Comparison of ENCODE assay signal across 1 mouse cellular context in the genomic region with DNA sequence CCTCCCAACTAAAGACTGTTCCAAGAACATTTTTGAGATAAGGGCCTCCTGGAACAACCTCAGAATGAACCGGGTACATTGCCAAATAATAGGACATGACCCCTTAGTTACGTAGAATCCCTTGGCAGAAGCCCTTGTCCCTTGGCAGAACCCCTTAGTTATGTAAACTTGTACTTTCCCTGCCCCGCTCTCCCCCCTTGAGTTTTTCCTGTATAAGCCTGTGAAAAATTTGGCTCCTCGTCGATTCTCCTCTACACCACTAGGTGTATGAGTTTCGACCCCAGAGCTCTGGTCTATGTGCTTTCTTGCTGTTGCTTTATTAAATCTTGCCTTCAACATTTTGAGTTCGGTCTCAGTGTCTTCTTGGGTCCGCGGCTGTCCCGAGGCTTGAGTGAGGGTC. TPM values are rescaled to one million over a fixed set of nuclear protein-coding genes. Genes with fewer than 3 reads are reported as not detected.
"Had no signal": no experiment of that assay in that cellular context is flagged by ENCODE, and none has a peak within 500 bp of the region (broad histone marks: within the 10 kb centered on the region; RNA-seq: fewer than 3 reads in every experiment).

No protein-coding gene starts in this region.

RNA-seq across cellular contexts. Expression of a gene that starts 25.8 kb away (rescaled TPM):
- total RNA-seq: monocyte, adult 5-6 weeks had no signal
